25 mouse cellular contexts compared by ENCODE assay signal in the genomic region with DNA sequence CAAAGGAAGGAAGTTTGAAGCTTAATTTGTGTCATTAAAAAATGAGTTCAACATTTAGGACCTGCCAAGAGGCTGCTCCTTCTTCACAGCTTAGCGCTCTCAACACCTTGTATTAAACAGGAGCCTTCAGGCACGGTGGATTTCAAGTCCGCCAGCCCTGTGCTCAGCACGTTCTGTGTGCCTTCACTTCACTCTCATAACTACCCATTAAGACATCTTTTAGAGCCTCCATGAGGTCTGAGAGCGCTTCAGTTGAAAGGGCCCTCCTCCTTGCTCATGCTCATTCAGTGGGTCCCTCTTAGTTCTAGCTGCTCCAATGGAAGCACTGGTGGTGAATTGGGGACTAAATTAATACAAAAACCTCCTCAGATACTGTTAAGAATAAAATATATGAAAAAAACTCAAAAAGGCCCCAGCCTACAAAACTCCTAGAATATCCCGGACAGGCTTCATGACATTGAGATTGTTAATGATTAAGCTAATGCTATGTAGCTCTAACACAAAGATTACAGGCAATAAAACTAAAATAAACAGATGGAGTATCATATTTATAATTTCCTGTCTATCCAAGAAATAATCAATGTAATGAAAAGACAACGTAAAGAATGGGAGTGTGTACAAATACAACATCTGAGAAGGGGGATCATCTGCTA.
"Had no signal": no experiment of that assay in that cellular context is flagged by ENCODE, and none has a peak within 500 bp of the region (broad histone marks: within the 10 kb centered on the region; RNA-seq: fewer than 3 reads in every experiment).

No protein-coding gene starts in this region.

- H3K36me3 ChIP-seq: heart, embryonic 10.5 days; heart, embryonic 12.5 days; hindbrain, embryonic 10.5 days; hindbrain, embryonic 12.5 days; limb, embryonic 10.5 days; limb, embryonic 12.5 days; liver, embryonic 13.5 days; liver, embryonic 15.5 days had no signal

- H3K27me3 ChIP-seq: heart, embryonic 12.5 days had no signal

- H3K27ac ChIP-seq: gastrocnemius, adult 2 months; heart, embryonic 10.5 days; hindbrain, embryonic 10.5 days; hindbrain, embryonic 12.5 days; hindbrain, embryonic 14.5 days; limb, embryonic 10.5 days; limb, embryonic 12.5 days; liver, embryonic 13.5 days; liver, embryonic 15.5 days had no signal

- H3K9ac ChIP-seq: heart, embryonic 12.5 days; hindbrain, embryonic 12.5 days; hindbrain, embryonic 14.5 days; limb, embryonic 12.5 days; liver, embryonic 13.5 days; liver, embryonic 15.5 days had no signal

- DNase-seq: gastrocnemius, adult 2 months; gastrocnemius, postnatal 10 days; gastrocnemius, postnatal 25 days; heart, postnatal 10 days; heart, postnatal 4 days; kidney, adult 18-20 months; kidney, adult 8-10 months; kidney, postnatal 10 days; kidney, postnatal 25 days; kidney, postnatal 4 days; layer of hippocampus, adult 9-11 months; layer of hippocampus, postnatal 36 days; liver; liver, embryonic 13.5 days had no signal

- H3K9me3 ChIP-seq: heart, embryonic 10.5 days; heart, embryonic 12.5 days; hindbrain, embryonic 10.5 days; hindbrain, embryonic 12.5 days; limb, embryonic 10.5 days; limb, embryonic 12.5 days; liver, embryonic 13.5 days; liver, embryonic 15.5 days had no signal

- H3K4me2 ChIP-seq: heart, embryonic 12.5 days; hindbrain, embryonic 12.5 days; hindbrain, embryonic 14.5 days; limb, embryonic 12.5 days; liver, embryonic 11.5 days; liver, embryonic 13.5 days; liver, embryonic 15.5 days had no signal

- H3K4me3 ChIP-seq: gastrocnemius, adult 2 months; heart, embryonic 10.5 days; heart, embryonic 12.5 days; hindbrain, embryonic 10.5 days; hindbrain, embryonic 12.5 days; limb, embryonic 10.5 days; limb, embryonic 12.5 days; liver, embryonic 13.5 days; liver, embryonic 15.5 days had no signal

- H3K4me1 ChIP-seq: heart, embryonic 10.5 days; heart, embryonic 12.5 days; hindbrain, embryonic 10.5 days; hindbrain, embryonic 12.5 days; limb, embryonic 10.5 days; limb, embryonic 12.5 days; liver, embryonic 13.5 days; liver, embryonic 15.5 days had no signal

- ATAC-seq: hindbrain, embryonic 16.5 days; inflammation-experienced regulatory T-cells, adult 6 months had no signal
